Mouse (Mus musculus): Measurements from ENCODE around the gene Tgoln1. TPM values are rescaled to one million over a fixed set of nuclear protein-coding genes. Genes with fewer than 3 reads are reported as not detected.

Gene Tgoln1
- total RNA-seq (2014; rRNA removed) (68.7 and 85.5 TPM in 2 replicates), polyA plus RNA-seq (2012; rRNA removed) (41.4 and 48.0 TPM in 2 replicates)

GRCm38 (mm10) chr6:72616643-72617288 is at the start of gene Tgoln1:
Tgoln1 (minus strand) TSS chr6:72617000.
- no peaks in the 10 kb centered on the region for H3K27me3 ChIP-seq (ENCODE audit: control insufficient read depth, insufficient read depth, low read length)
- no peak for TF ChIP-seq CTCF (IDR thresholded peaks at IDR 0.05; ENCODE audit: low read depth, low read length)
- TF ChIP-seq POLR2A (IDR thresholded peaks at IDR 0.05; ENCODE audit: extremely low read depth, insufficient read depth, low read length): peak; percentile 97
- DNase-seq (ENCODE audit: extremely low read depth, low read depth, low spot score): peak; percentile 83
- peak within 1 kb of the TSS; percentile 84 for H3K9ac ChIP-seq (ENCODE audit: low read depth, low read length)
- peak within 1 kb of the TSS; percentile 82 for H3K27ac ChIP-seq (replicated peaks; ENCODE audit: insufficient read depth, low read depth, low read length)
- peaks cover 16% of the 10 kb centered on the region; the same call in 1 of the 2 replicates for H3K79me2 ChIP-seq (ENCODE audit: control insufficient read depth, insufficient read depth, low read length)
- WGBS: under 1% methylated on average over 41 of the region's 41 CpGs
- peak within 1 kb of the TSS; percentile 79 for H3K4me3 ChIP-seq (ENCODE audit: insufficient read depth, low read depth, low read length)
- peaks cover 33% of the 10 kb centered on the region for H3K4me1 ChIP-seq (ENCODE audit: control insufficient read depth, insufficient read depth, low read length)
- H3K36me3 ChIP-seq (ENCODE audit: control insufficient read depth, insufficient read depth, low read length): peaks cover 24% of the 10 kb centered on the region

GRCm38 (mm10) chr6:72664290-72664689 is 47.5 kb upstream of the Tgoln1 start:
- no peaks in the 10 kb centered on the region; the same call in 1 of the 2 replicates for H3K79me2 ChIP-seq (ENCODE audit: control insufficient read depth, insufficient read depth, low read length)
- WGBS: 70% methylated on average over 8 of the region's 8 CpGs
- no peaks in the 10 kb centered on the region for H3K27me3 ChIP-seq (ENCODE audit: control insufficient read depth, insufficient read depth, low read length)
- no peak overlapping the region for H3K9ac ChIP-seq (ENCODE audit: low read depth, low read length)
- H3K4me3 ChIP-seq (ENCODE audit: insufficient read depth, low read depth, low read length): no peak overlapping the region
- TF ChIP-seq CTCF (IDR thresholded peaks at IDR 0.05; ENCODE audit: low read depth, low read length) (no peak), POLR2A (IDR thresholded peaks at IDR 0.05; ENCODE audit: extremely low read depth, insufficient read depth, low read length) (no peak)
- no peaks in the 10 kb centered on the region for H3K36me3 ChIP-seq (ENCODE audit: control insufficient read depth, insufficient read depth, low read length)
- DNase-seq (ENCODE audit: extremely low read depth, low read depth, low spot score): no peak
- H3K27ac ChIP-seq (replicated peaks; ENCODE audit: insufficient read depth, low read depth, low read length): no peak overlapping the region
- H3K4me1 ChIP-seq (ENCODE audit: control insufficient read depth, insufficient read depth, low read length): 0 out of 2 replicates have a peak, but pooled peaks cover 8% of the 10 kb centered on the region

GRCm38 (mm10) chr6:72663000-72663399 is 46.2 kb upstream of the Tgoln1 start:
- no peak for DNase-seq (ENCODE audit: extremely low read depth, low read depth, low spot score)
- Histone ChIP-seq H3K36me3 (ENCODE audit: control insufficient read depth, insufficient read depth, low read length) (no peaks in the 10 kb centered on the region), H3K9ac (ENCODE audit: low read depth, low read length) (no peak overlapping the region), H3K27ac (replicated peaks; ENCODE audit: insufficient read depth, low read depth, low read length) (0 out of 2 replicates have a peak overlapping the region, but pooled peaks have one; percentile 13), H3K27me3 (ENCODE audit: control insufficient read depth, insufficient read depth, low read length) (no peaks in the 10 kb centered on the region), H3K4me1 (ENCODE audit: control insufficient read depth, insufficient read depth, low read length) (0 out of 2 replicates have a peak, but pooled peaks cover 8% of the 10 kb centered on the region), H3K79me2 (ENCODE audit: control insufficient read depth, insufficient read depth, low read length) (no peaks in the 10 kb centered on the region; the same call in 1 of the 2 replicates), H3K4me3 (ENCODE audit: insufficient read depth, low read depth, low read length) (no peak overlapping the region)
- TF ChIP-seq CTCF (IDR thresholded peaks at IDR 0.05; ENCODE audit: low read depth, low read length): peak; percentile 19; the same call in 1 of the 2 replicates
- TF ChIP-seq POLR2A (IDR thresholded peaks at IDR 0.05; ENCODE audit: extremely low read depth, insufficient read depth, low read length): no peak
- 15% methylated on average over 1 of the region's 1 CpGs for WGBS

GRCm38 (mm10) chr6:72660391-72660720 is 43.6 kb upstream of the Tgoln1 start:
- 47% methylated on average over 6 of the region's 6 CpGs for WGBS
- no peak overlapping the region for H3K9ac ChIP-seq (ENCODE audit: low read depth, low read length)
- H3K36me3 ChIP-seq (ENCODE audit: control insufficient read depth, insufficient read depth, low read length): no peaks in the 10 kb centered on the region
- no peak overlapping the region for H3K27ac ChIP-seq (replicated peaks; ENCODE audit: insufficient read depth, low read depth, low read length)
- TF ChIP-seq CTCF (IDR thresholded peaks at IDR 0.05; ENCODE audit: low read depth, low read length) (no peak), POLR2A (IDR thresholded peaks at IDR 0.05; ENCODE audit: extremely low read depth, insufficient read depth, low read length) (no peak)
- no peaks in the 10 kb centered on the region for H3K27me3 ChIP-seq (ENCODE audit: control insufficient read depth, insufficient read depth, low read length)
- H3K4me1 ChIP-seq (ENCODE audit: control insufficient read depth, insufficient read depth, low read length): 0 out of 2 replicates have a peak, but pooled peaks cover 8% of the 10 kb centered on the region
- H3K79me2 ChIP-seq (ENCODE audit: control insufficient read depth, insufficient read depth, low read length): peaks cover 7% of the 10 kb centered on the region; the same call in 1 of the 2 replicates
- DNase-seq (ENCODE audit: extremely low read depth, low read depth, low spot score): no peak
- no peak overlapping the region for H3K4me3 ChIP-seq (ENCODE audit: insufficient read depth, low read depth, low read length)

GRCm38 (mm10) chr6:72659717-72660390 is 43.1 kb upstream of the Tgoln1 start:
- Histone ChIP-seq H3K4me1 (ENCODE audit: control insufficient read depth, insufficient read depth, low read length) (0 out of 2 replicates have a peak, but pooled peaks cover 8% of the 10 kb centered on the region), H3K9ac (ENCODE audit: low read depth, low read length) (no peak overlapping the region), H3K4me3 (ENCODE audit: insufficient read depth, low read depth, low read length) (no peak overlapping the region), H3K27me3 (ENCODE audit: control insufficient read depth, insufficient read depth, low read length) (no peaks in the 10 kb centered on the region), H3K79me2 (ENCODE audit: control insufficient read depth, insufficient read depth, low read length) (peaks cover 7% of the 10 kb centered on the region; the same call in 1 of the 2 replicates), H3K27ac (replicated peaks; ENCODE audit: insufficient read depth, low read depth, low read length) (0 out of 2 replicates have a peak overlapping the region, but pooled peaks have one; percentile 5), H3K36me3 (ENCODE audit: control insufficient read depth, insufficient read depth, low read length) (no peaks in the 10 kb centered on the region)
- no peak for TF ChIP-seq CTCF (IDR thresholded peaks at IDR 0.05; ENCODE audit: low read depth, low read length)
- no peak for TF ChIP-seq POLR2A (IDR thresholded peaks at IDR 0.05; ENCODE audit: extremely low read depth, insufficient read depth, low read length)
- WGBS: 64% methylated on average over 8 of the region's 8 CpGs
- no peak for DNase-seq (ENCODE audit: extremely low read depth, low read depth, low spot score)
